Mouse (Mus musculus) ES-E14 (cell line): ENCODE measurements around the gene Mybph. TPM values are rescaled to one million over a fixed set of nuclear protein-coding genes. Genes with fewer than 3 reads are reported as not detected.

Experiments
- DNase-seq: peaks from one replicate; pipeline ENCODE4 v3.0.0-alpha.2; 2013; ENCODE audit warnings: low read depth, low spot score
- H3K27ac ChIP-seq: 2 replicates; pipeline ENCODE4 v1.5.1; 2012; ENCODE audit warnings: low read depth, mild to moderate bottlenecking, low read length, moderate library complexity, mixed read lengths; ENCODE audit not compliant: poor library complexity, insufficient read depth, severe bottlenecking
- H3K36me3 ChIP-seq: 2 replicates; pipeline ENCODE4 v1.6.1; 2012; ENCODE audit warnings: mild to moderate bottlenecking, low read length, moderate library complexity, mixed read lengths; ENCODE audit not compliant: control insufficient read depth, poor library complexity, insufficient read depth, severe bottlenecking
- H3K4me1 ChIP-seq, 2 experiments: fragments of 150-350 bp in 1 of 2; sonication (generic) in 1 of 2; 2 replicates each; pipeline ENCODE4 v1.6.1; 2012; ENCODE audit warnings: low read length in 2 of 2, mild to moderate bottlenecking in 1 of 2, mixed read lengths in 1 of 2; ENCODE audit not compliant: control insufficient read depth in 2 of 2, insufficient read depth in 2 of 2, poor library complexity in 1 of 2
- H3K4me3 ChIP-seq, 2 experiments: fragments of 150-350 bp in 1 of 2; sonication (generic) in 1 of 2; 2 replicates each; pipeline ENCODE4 v1.5.1; 2012; ENCODE audit warnings: low read length in 2 of 2, low read depth in 1 of 2, mild to moderate bottlenecking in 1 of 2, mixed read lengths in 1 of 2; ENCODE audit not compliant: insufficient read depth in 1 of 2, poor library complexity in 1 of 2, severe bottlenecking in 1 of 2
- H3K9ac ChIP-seq: 2 replicates; pipeline ENCODE4 v1.6.1; 2012; ENCODE audit warnings: low read depth, mild to moderate bottlenecking, low read length, mixed read lengths; ENCODE audit not compliant: poor library complexity, insufficient read depth, severe bottlenecking
- H3K9me3 ChIP-seq: fragments of 150-350 bp; sonication (generic); 2 replicates; pipeline ENCODE4 v1.6.1; 2012; ENCODE audit warnings: low read depth, mild to moderate bottlenecking, low read length; ENCODE audit not compliant: control insufficient read depth, insufficient read depth
- CHD2 ChIP-seq: IDR thresholded peaks from 2 replicates; pipeline ENCODE4 v1.6.1; 2014; ENCODE audit warnings: mild to moderate bottlenecking, low read depth, low read length, inconsistent platforms
- HCFC1 ChIP-seq: IDR thresholded peaks from 2 replicates; pipeline ENCODE4 v1.6.1; 2012; ENCODE audit warnings: low read length, inconsistent platforms, borderline replicate concordance; ENCODE audit not compliant: insufficient read depth
- MAFK ChIP-seq: IDR thresholded peaks from 2 replicates; pipeline ENCODE4 v1.6.1; 2014; ENCODE audit warnings: mild to moderate bottlenecking, low read depth, low read length, inconsistent platforms; ENCODE audit not compliant: insufficient read depth
- ZC3H11A ChIP-seq: IDR thresholded peaks from 2 replicates; pipeline ENCODE4 v1.6.1; 2012; ENCODE audit warnings: low read depth, mild to moderate bottlenecking, inconsistent platforms, low read length, borderline replicate concordance
- ZNF384 ChIP-seq: IDR thresholded peaks from 2 replicates; pipeline ENCODE4 v1.6.1; 2012; ENCODE audit warnings: low read depth, low read length, inconsistent platforms
- in situ Hi-C, 2 experiments: fragments of 600-800 bp; cut with MboI; formaldehyde crosslinking; loops; one replicate each; pipeline ENCODE4 v1.15.1; 2025; ENCODE audit warnings: low sequenced_read_pairs in 2 of 2, inconsistent platforms in 1 of 2; ENCODE audit not compliant: unreplicated experiment in 2 of 2
- total RNA-seq: library from RNA; depleted of rRNA; stranded (reverse); fragments of 300-350 nt; gene quantifications from 2 replicates; pipeline ENCODE4 v1.2.3, GENCODE M21; 2012

Gene Mybph
- total RNA-seq, 1 experiment, result not detected

DNA sequence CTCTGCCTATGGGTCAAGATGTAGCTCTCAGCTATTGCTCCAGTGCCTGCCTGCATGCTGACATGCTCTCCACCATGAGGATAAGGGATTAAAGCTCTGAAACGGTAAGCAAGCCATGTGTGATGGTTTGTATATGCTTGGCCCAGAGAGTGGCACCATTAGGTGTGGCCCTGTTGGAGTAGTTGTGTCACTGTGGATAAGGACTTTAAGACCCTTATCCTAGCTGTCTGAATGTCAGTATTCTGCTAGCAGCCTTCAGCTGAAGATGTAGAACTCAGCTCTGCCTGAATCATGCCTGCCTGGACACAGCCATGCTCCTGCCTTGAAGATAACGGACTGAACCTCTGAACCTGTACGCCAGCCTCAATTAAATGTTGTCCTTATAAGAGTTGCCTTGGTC, 26.7 kb upstream of the Mybph start:
- Histone ChIP-seq H3K4me3 (no peak overlapping the region), H3K9me3 (no peaks in the 10 kb centered on the region), H3K4me1 (no peaks in the 10 kb centered on the region), H3K9ac (no peak overlapping the region), H3K36me3 (no peaks in the 10 kb centered on the region), H3K27ac (no peak overlapping the region)
- in situ Hi-C loops, result no loop called here
- TF ChIP-seq CHD2 (no peak), MAFK (no peak), ZC3H11A (no peak), HCFC1 (no peak), ZNF384 (no peak)
- DNase-seq, result no peak

GRCm38 (mm10) chr1:134167416-134168305, 25.6 kb upstream of the Mybph start:
- Histone ChIP-seq H3K4me3 (no peak overlapping the region), H3K9ac (no peak overlapping the region), H3K36me3 (no peaks in the 10 kb centered on the region), H3K4me1 (no peaks in the 10 kb centered on the region), H3K27ac (no peak overlapping the region), H3K9me3 (no peaks in the 10 kb centered on the region)
- in situ Hi-C loops, result no loop called here
- DNase-seq, result no peak
- no peak for TF ChIP-seq CHD2
- no peak for TF ChIP-seq ZNF384
- TF ChIP-seq ZC3H11A, result no peak
- no peak for TF ChIP-seq HCFC1
- TF ChIP-seq MAFK, result no peak

GRCm38 (mm10) chr1:134168567-134168966, 24.7 kb upstream of the Mybph start:
- no peak overlapping the region for H3K9ac ChIP-seq
- no peak overlapping the region for H3K27ac ChIP-seq
- H3K9me3 ChIP-seq, result no peaks in the 10 kb centered on the region
- H3K4me1 ChIP-seq, result no peaks in the 10 kb centered on the region
- TF ChIP-seq HCFC1, result no peak
- no peak for TF ChIP-seq ZNF384
- TF ChIP-seq MAFK, result no peak
- no peak for TF ChIP-seq CHD2
- TF ChIP-seq ZC3H11A, result no peak
- no peaks in the 10 kb centered on the region for H3K36me3 ChIP-seq
- in situ Hi-C loops, result no loop called here
- no peak for DNase-seq
- H3K4me3 ChIP-seq, result no peak overlapping the region

GRCm38 (mm10) chr1:134168985-134169697, 24.1 kb upstream of the Mybph start:
- H3K36me3 ChIP-seq, result no peaks in the 10 kb centered on the region
- H3K27ac ChIP-seq, result no peak overlapping the region
- H3K9me3 ChIP-seq, result no peaks in the 10 kb centered on the region
- H3K9ac ChIP-seq, result no peak overlapping the region
- TF ChIP-seq HCFC1 (no peak), CHD2 (no peak), ZC3H11A (no peak), ZNF384 (no peak), MAFK (no peak)
- H3K4me1 ChIP-seq, result no peaks in the 10 kb centered on the region
- in situ Hi-C loops, result no loop called here
- DNase-seq, result no peak
- no peak overlapping the region for H3K4me3 ChIP-seq
